Comparison of ENCODE assay signal across 13 mouse cellular contexts in the genomic region with DNA sequence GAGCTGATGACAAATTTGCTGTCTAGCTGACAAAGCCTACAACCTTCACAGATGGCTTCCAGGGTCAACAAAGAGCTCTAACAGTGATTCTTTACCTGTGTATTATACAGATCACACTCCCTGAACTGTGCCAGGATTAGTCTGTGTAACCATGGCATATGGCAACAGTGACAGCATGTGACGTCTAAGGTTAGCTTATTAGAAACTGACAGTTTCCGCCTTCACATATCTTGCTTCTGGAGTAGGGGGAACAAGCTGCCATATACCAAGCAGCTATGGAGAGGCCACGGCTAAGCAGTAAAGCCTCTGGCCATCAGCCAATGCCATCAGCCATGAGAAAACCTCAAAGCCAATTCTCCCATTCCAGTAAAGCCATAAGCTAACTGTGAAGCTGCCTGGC. TPM values are rescaled to one million over a fixed set of nuclear protein-coding genes. Genes with fewer than 3 reads are reported as not detected.
A peak's percentile ranks its signal among the peaks of the same experiment; 100 is the strongest.
DNase-seq lines count a peak whose midpoint lies in the region; ATAC-seq lines count a peak whose summit lies in the region.
"Had no signal": no experiment of that assay in that cellular context is flagged by ENCODE, and none has a peak within 500 bp of the region (broad histone marks: within the 10 kb centered on the region; RNA-seq: fewer than 3 reads in every experiment).

No protein-coding gene starts in this region.

- no peaks in the 10 kb centered on the region for H3K27me3 ChIP-seq in heart, embryonic 12.5 days (replicated peaks)
- no peaks in the 10 kb centered on the region for H3K27me3 ChIP-seq in midbrain, embryonic 11.5 days (ENCODE audit: control insufficient read depth, insufficient read depth, low read length)
- H3K27me3 ChIP-seq in midbrain, embryonic 15.5 days (replicated peaks): no peaks in the 10 kb centered on the region
- no peaks in the 10 kb centered on the region for H3K27me3 ChIP-seq in stomach, embryonic 14.5 days (ENCODE audit: control insufficient read depth, insufficient read depth, low read length)
- H3K27me3 ChIP-seq: neural tube, embryonic 12.5 days had no signal

- no peak for ATAC-seq in heart, embryonic 12.5 days (ENCODE audit: insufficient number of reproducible peaks, low FRiP score)
- 0 out of 2 replicates have a peak, but pooled peaks have one; percentile 7 for ATAC-seq in midbrain, embryonic 11.5 days (ENCODE audit: low FRiP score)
- no peak for ATAC-seq in midbrain, embryonic 15.5 days (replicated peaks)
- 0 out of 2 replicates have a peak, but pooled peaks have one; percentile 56 for ATAC-seq in stomach, embryonic 14.5 days (ENCODE audit: insufficient number of reproducible peaks, insufficient read depth, low FRiP score, low read depth)

- H3K36me3 ChIP-seq in heart, embryonic 12.5 days: no peaks in the 10 kb centered on the region; the same call in 1 of the 2 replicates
- H3K36me3 ChIP-seq in midbrain, embryonic 11.5 days (ENCODE audit: control insufficient read depth, insufficient read depth, low read length): no peaks in the 10 kb centered on the region
- H3K36me3 ChIP-seq in midbrain, embryonic 15.5 days (replicated peaks): no peaks in the 10 kb centered on the region
- no peaks in the 10 kb centered on the region for H3K36me3 ChIP-seq in stomach, embryonic 14.5 days (ENCODE audit: control insufficient read depth, insufficient read depth, low read length)
- H3K36me3 ChIP-seq: neural tube, embryonic 12.5 days had no signal

- 0 out of 2 replicates have a peak, but pooled peaks cover 2% of the 10 kb centered on the region for H3K9me3 ChIP-seq in heart, embryonic 12.5 days (replicated peaks)
- H3K9me3 ChIP-seq in midbrain, embryonic 11.5 days (ENCODE audit: control insufficient read depth, low read length): no peaks in the 10 kb centered on the region
- no peaks in the 10 kb centered on the region for H3K9me3 ChIP-seq in midbrain, embryonic 15.5 days
- no peaks in the 10 kb centered on the region for H3K9me3 ChIP-seq in stomach, embryonic 14.5 days (ENCODE audit: control insufficient read depth, low read depth, low read length)
- H3K9me3 ChIP-seq: neural tube, embryonic 12.5 days had no signal

- peaks cover 8% of the 10 kb centered on the region for H3K4me1 ChIP-seq in heart, embryonic 12.5 days (replicated peaks)
- no peaks in the 10 kb centered on the region for H3K4me1 ChIP-seq in midbrain, embryonic 11.5 days (ENCODE audit: control insufficient read depth, insufficient read depth, low read length)
- peaks cover 11% of the 10 kb centered on the region; the same call in 1 of the 2 replicates for H3K4me1 ChIP-seq in midbrain, embryonic 15.5 days
- H3K4me1 ChIP-seq in stomach, embryonic 14.5 days (ENCODE audit: control insufficient read depth, insufficient read depth, low read length): 0 out of 2 replicates have a peak, but pooled peaks cover 5% of the 10 kb centered on the region

- 57% methylated on average over 3 of the region's 3 CpGs for WGBS in heart, embryonic 12.5 days
- WGBS in midbrain, embryonic 11.5 days: 81% methylated on average over 3 of the region's 3 CpGs
- 53% methylated on average over 3 of the region's 3 CpGs for WGBS in midbrain, embryonic 15.5 days
- 41% methylated on average over 3 of the region's 3 CpGs for WGBS in stomach, embryonic 14.5 days

- H3K4me3 ChIP-seq in heart, embryonic 12.5 days: no peak overlapping the region
- H3K4me3 ChIP-seq in midbrain, embryonic 11.5 days (ENCODE audit: low read depth, low read length): no peak overlapping the region
- no peak overlapping the region for H3K4me3 ChIP-seq in midbrain, embryonic 15.5 days
- no peak overlapping the region for H3K4me3 ChIP-seq in stomach, embryonic 14.5 days (ENCODE audit: low read depth, low read length)
- H3K4me3 ChIP-seq: neural tube, embryonic 12.5 days had no signal

- H3K4me2 ChIP-seq in heart, embryonic 12.5 days: no peak overlapping the region
- no peak overlapping the region for H3K4me2 ChIP-seq in midbrain, embryonic 11.5 days
- no peak overlapping the region for H3K4me2 ChIP-seq in midbrain, embryonic 15.5 days
- no peak overlapping the region for H3K4me2 ChIP-seq in stomach, embryonic 14.5 days (replicated peaks; ENCODE audit: low read depth, low read length)
- H3K4me2 ChIP-seq: neural tube, embryonic 12.5 days had no signal

- H3K9ac ChIP-seq in heart, embryonic 12.5 days: no peak overlapping the region
- no peak overlapping the region for H3K9ac ChIP-seq in midbrain, embryonic 11.5 days (ENCODE audit: low read length)
- H3K9ac ChIP-seq in midbrain, embryonic 15.5 days: no peak overlapping the region
- H3K9ac ChIP-seq in stomach, embryonic 14.5 days (replicated peaks; ENCODE audit: low read depth, low read length): no peak overlapping the region
- H3K9ac ChIP-seq: liver, embryonic 14.5 days; neural tube, embryonic 12.5 days had no signal

- no peak for DNase-seq in heart, adult 9 months (ENCODE audit: low spot score in 2 of 2)
- DNase-seq in midbrain, embryonic 11.5 days (ENCODE audit: low spot score, missing footprints): no peak
- DNase-seq in cerebellum, postnatal 10 days: peak; percentile 68 to 75
- DNase-seq in spleen, postnatal 4 days (ENCODE audit: low spot score in 2 of 2): no peak
- no peak for DNase-seq in B cell, adult 2 months
- DNase-seq: adrenal gland, postnatal 36 days; embryo, embryonic 11 days; kidney, adult 8-10 months had no signal

- peak overlapping the region; percentile 26; the same call in 1 of the 2 replicates for H3K27ac ChIP-seq in heart, embryonic 12.5 days (ENCODE audit: poor library complexity, severe bottlenecking)
- H3K27ac ChIP-seq in midbrain, embryonic 11.5 days (ENCODE audit: low read depth, low read length): no peak overlapping the region
- H3K27ac ChIP-seq in midbrain, embryonic 15.5 days: no peak overlapping the region; the same call in 1 of the 2 replicates
- no peak overlapping the region for H3K27ac ChIP-seq in stomach, embryonic 14.5 days (ENCODE audit: low read length)
- H3K27ac ChIP-seq: liver, embryonic 14.5 days; neural tube, embryonic 12.5 days had no signal

RNA-seq across cellular contexts. Expression of a gene that starts 11.3 kb away (rescaled TPM):
- polyA plus RNA-seq in heart, embryonic 12.5 days (2016; fragmentation: Nextera tagmentation; extraction: Ambion mirVana): 8.1 and 9.1 TPM in 2 replicates
- 17.7 and 17.8 TPM in 2 replicates for polyA plus RNA-seq in midbrain, embryonic 11.5 days (2014; fragmentation: Nextera tagmentation; extraction: Ambion mirVana)
- 3.6 and 4.1 TPM in 2 replicates for polyA plus RNA-seq in midbrain, embryonic 15.5 days (2015; fragmentation: Nextera tagmentation; extraction: Ambion mirVana)
- 15.5 and 16.3 TPM in 2 replicates for polyA plus RNA-seq in stomach, embryonic 14.5 days (2014; fragmentation: Nextera tagmentation; extraction: Ambion mirVana)

Comparison
In these comparisons a context has a peak if more than half of its experiments do, and no peak if none do; other contexts are left out.
1. ATAC-seq: peak in midbrain, embryonic 11.5 days (single experiment) and stomach, embryonic 14.5 days (single experiment); none in heart, embryonic 12.5 days (single experiment) and midbrain, embryonic 15.5 days (single experiment).
2. DNase-seq: peak in cerebellum, postnatal 10 days (2 of 2); none in heart, adult 9 months (0 of 2), midbrain, embryonic 11.5 days (single experiment), spleen, postnatal 4 days (0 of 2) and B cell, adult 2 months (0 of 2).